Mouse (Mus musculus) E14TG2a.4 (cell line): ENCODE measurements around the gene Gm49380.

Experiments
- CTCF ChIP-seq: conservative IDR thresholded peaks from 2 replicates; pipeline ENCODE4 v1.5.1; 2014; ENCODE audit warnings: low read length
- NANOG ChIP-seq: IDR thresholded peaks from 2 replicates; pipeline ENCODE4 v1.6.1; 2014; ENCODE audit warnings: borderline replicate concordance, low read length, mixed read lengths
- POU5F1 ChIP-seq: IDR thresholded peaks from 2 replicates; pipeline ENCODE4 v1.6.1; 2014; ENCODE audit warnings: low read length, borderline replicate concordance

DNA sequence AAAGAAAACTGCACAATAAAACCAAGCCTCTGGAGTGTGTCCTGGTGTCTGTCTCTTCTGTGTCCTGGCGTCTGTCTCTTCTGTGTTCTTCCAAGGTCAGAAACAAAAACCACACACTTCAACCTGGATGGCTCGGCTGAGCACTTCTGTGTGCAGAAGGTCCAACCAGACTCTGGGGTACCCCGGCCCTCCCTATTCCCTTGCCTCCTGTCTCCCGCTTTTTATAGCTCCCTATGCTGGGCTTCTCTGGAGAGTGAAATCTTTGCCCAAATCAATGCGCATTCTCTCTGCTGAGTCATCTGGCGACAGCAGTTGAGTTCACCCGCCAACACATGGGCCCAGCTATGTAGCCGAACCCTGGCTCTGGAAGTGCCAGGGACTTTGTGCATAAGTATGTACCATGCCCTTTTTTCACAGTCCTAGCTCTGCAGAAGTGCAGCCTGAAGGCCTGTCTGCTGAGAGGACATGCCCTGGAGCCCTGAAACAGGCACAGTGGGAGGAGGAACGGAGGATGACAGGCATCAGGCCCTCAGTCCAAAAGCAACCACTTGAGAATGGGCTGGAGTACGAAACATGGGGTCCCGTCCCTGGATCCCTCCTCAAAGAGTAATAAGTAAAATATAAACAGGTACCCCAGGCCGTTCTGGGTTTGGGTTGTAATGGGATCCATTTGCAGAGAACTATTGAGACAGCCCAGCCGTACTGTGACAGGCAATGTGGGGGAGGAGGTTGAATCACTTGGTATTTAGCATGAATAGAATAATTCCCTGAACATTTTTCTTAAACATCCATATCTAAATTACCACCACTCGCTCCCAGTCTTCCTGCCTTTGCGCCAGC lies 64.5 kb downstream of the Gm49380 start:
- TF ChIP-seq CTCF (no peak), POU5F1 (no peak), NANOG (no peak)
